Mouse (Mus musculus) lung, postnatal 0 days (tissue): ENCODE measurements around the gene Ddx58. TPM values are rescaled to one million over a fixed set of nuclear protein-coding genes. Genes with fewer than 3 reads are reported as not detected.

ENCODE experiments used
- ATAC-seq: fragments of 200-750 bp; cut with Nextera tagmentation; 2 replicates; pipeline ENCODE4 v1.8.0; 2017; ENCODE audit warnings: moderate library complexity
- DNase-seq: peaks from one replicate; pipeline ENCODE4 v3.0.0-alpha.2; 2016; ENCODE audit warnings: low spot score
- H3K27ac ChIP-seq: fragments of 300-500 bp; sonication (generic); 2 replicates; pipeline ENCODE4 v1.5.1; 2014; ENCODE audit warnings: antibody characterized with exemption, mild to moderate bottlenecking, low read length, mixed read lengths
- H3K27me3 ChIP-seq: fragments of 300-500 bp; sonication (generic); replicated peaks from 2 replicates; pipeline ENCODE4 v1.6.1; 2014; ENCODE audit warnings: low read length, mixed read lengths; ENCODE audit not compliant: insufficient read depth
- H3K36me3 ChIP-seq: fragments of 300-500 bp; sonication (generic); 2 replicates; pipeline ENCODE4 v1.6.1; 2014; ENCODE audit warnings: low read length, mixed read lengths; ENCODE audit not compliant: insufficient read depth
- H3K4me1 ChIP-seq: fragments of 300-500 bp; sonication (generic); 2 replicates; pipeline ENCODE4 v1.6.1; 2014; ENCODE audit warnings: antibody characterized with exemption, low read depth, low read length, mixed read lengths; ENCODE audit not compliant: insufficient read depth
- H3K4me2 ChIP-seq: fragments of 300-500 bp; sonication (generic); replicated peaks from 2 replicates; pipeline ENCODE4 v1.6.1; 2014; ENCODE audit warnings: low read depth, mild to moderate bottlenecking, low read length, moderate library complexity, mixed read lengths
- H3K4me3 ChIP-seq: fragments of 300-500 bp; sonication (generic); 2 replicates; pipeline ENCODE4 v1.5.1; 2014; ENCODE audit warnings: low read depth, low read length
- H3K9ac ChIP-seq: fragments of 300-500 bp; sonication (generic); replicated peaks from 2 replicates; pipeline ENCODE4 v1.6.1; 2014; ENCODE audit warnings: low read depth, mild to moderate bottlenecking
- H3K9me3 ChIP-seq: fragments of 300-500 bp; sonication (generic); 2 replicates; pipeline ENCODE4 v1.6.1; 2016; ENCODE audit warnings: low read length, mixed read lengths
- CTCF ChIP-seq: IDR thresholded peaks from 2 replicates; pipeline ENCODE4 v1.5.1; 2016; ENCODE audit warnings: antibody characterized with exemption, mild to moderate bottlenecking
- EP300 ChIP-seq: IDR thresholded peaks from 2 replicates; pipeline ENCODE4 v1.6.1; 2016; ENCODE audit warnings: antibody characterized with exemption, mild to moderate bottlenecking, control low read depth
- WGBS: fragments of 180-500 bp; shearing (Covaris S2); extraction: QIAGEN DNeasy Blood & Tissue Kit; methylation state at CpG from one replicate; pipeline ENCODE4 v1.1.7; 2014; 5-methylcytosine and 5-hydroxymethylcytosine counted together
- polyA plus RNA-seq: library from polyadenylated mRNA; unstranded; fragments of >200 nt; fragmentation: Nextera tagmentation; extraction: Ambion mirVana; gene quantifications from 2 replicates; pipeline ENCODE4 v1.2.1, GENCODE M21; 2015

Gene Ddx58
- polyA plus RNA-seq, 1 experiment from 2014 or later, result 15.3 TPM

DNA sequence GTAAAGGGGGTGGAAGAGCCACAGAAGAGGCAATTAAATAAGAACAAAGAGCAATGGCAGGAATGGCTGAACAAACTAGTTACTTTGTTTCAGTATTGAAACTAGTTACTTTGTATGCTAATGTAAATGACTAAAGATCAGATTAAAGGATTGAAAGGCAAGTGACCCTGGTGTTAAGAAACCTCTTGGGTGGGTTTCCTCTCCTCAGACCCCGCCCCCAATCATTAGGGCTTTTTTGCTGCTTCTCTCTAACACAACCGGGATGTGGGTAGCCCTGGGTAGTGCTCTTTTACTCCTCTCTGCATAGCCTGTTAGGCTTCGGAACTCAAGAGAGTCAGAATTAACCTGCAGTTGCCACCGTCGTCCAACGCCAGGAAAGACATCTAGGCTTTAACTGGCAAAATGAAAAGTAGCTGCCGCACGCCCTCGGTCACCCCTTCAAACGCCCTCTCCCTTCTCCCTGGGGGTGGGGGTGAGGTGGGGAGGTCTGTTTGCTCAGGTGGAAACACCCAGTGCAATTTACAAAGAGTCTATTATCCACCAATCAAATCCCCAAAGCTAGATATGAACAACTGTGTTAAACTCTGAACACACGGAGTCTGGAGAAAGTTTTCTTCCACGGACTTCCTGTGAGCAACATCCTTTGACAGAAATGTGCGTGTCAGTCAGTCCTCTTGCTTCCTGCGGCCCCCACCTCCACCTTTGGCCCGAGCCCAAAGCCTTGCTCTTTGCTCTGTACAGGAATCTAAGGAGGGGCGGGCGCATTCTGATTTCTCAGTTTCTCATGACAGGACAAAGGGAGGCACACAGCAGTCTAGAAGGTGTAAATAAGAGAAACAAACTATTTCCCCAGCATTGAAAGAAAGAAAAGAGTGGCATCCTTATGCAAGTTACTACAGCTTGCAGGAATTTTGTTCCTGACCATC, 882 bp downstream of the Ddx58 start:
- peak; percentile 81 for ATAC-seq
- no peaks in the 10 kb centered on the region for H3K27me3 ChIP-seq
- TF ChIP-seq EP300, result 0 out of 2 replicates have a peak, but pooled peaks have one; percentile 3
- no peak for TF ChIP-seq CTCF
- DNase-seq, result peak; percentile 79
- WGBS, result under 1% methylated on average over 17 of the region's 17 CpGs
- no peaks in the 10 kb centered on the region; the same call in 1 of the 2 replicates for H3K36me3 ChIP-seq
- H3K27ac ChIP-seq, result peak overlapping the region; percentile 89
- H3K9me3 ChIP-seq, result no peaks in the 10 kb centered on the region
- H3K4me1 ChIP-seq, result no peaks in the 10 kb centered on the region
- H3K4me2 ChIP-seq, result peak overlapping the region; percentile 62
- peak overlapping the region; percentile 76 for H3K4me3 ChIP-seq
- peak overlapping the region; percentile 59 for H3K9ac ChIP-seq

DNA sequence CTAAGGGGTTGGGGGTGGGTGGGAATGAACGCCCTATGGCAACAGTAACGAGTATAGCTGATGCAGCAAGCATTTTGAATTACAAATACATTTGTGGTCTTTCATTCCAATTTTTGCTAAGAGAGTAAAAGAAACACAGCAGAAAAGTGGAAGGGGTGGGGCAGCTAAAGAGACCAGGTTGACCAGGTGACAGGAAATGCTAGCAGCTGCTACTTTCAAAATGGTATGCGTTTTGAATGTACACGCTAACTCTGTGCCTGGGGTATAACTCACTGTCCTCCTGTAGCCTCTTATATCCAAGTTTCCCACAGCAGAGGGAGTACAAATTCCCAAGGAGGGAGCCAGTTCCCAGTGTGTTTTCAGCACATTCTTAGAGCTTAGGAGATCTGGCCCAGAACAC, 2.8 kb downstream of the Ddx58 start:
- DNase-seq (peak; percentile 12), ATAC-seq (no peak)
- H3K4me1 ChIP-seq, result no peaks in the 10 kb centered on the region
- H3K36me3 ChIP-seq, result no peaks in the 10 kb centered on the region; the same call in 1 of the 2 replicates
- no peak for TF ChIP-seq EP300
- no peak for TF ChIP-seq CTCF
- H3K9me3 ChIP-seq, result no peaks in the 10 kb centered on the region
- no peak overlapping the region for H3K27ac ChIP-seq
- no peak overlapping the region for H3K4me2 ChIP-seq
- 73% methylated on average over 4 of the region's 4 CpGs for WGBS
- H3K9ac ChIP-seq, result no peak overlapping the region
- no peak overlapping the region for H3K4me3 ChIP-seq
- no peaks in the 10 kb centered on the region for H3K27me3 ChIP-seq

DNA sequence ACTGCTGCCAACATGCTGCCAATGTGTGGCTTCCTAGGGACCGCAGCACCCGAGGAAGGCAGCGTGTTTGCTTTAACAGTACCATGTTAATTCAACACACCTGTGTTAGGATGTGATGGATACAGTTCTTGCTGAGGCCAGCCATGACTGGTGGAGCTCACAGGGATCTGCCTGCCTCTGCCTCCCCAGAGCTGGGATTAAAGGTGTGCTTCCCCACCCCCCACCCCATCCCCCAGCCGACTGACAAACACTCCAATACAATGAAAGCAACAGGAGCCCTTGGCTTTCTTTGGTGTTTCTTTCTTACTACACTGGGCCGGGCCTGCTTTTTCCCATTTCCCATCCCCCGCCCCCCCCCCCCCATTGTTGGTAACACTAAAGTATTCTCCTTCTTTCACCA, 5.4 kb downstream of the Ddx58 start:
- H3K27ac ChIP-seq, result no peak overlapping the region
- no peaks in the 10 kb centered on the region; the same call in 1 of the 2 replicates for H3K36me3 ChIP-seq
- H3K9me3 ChIP-seq, result no peaks in the 10 kb centered on the region
- WGBS, result 82% methylated on average over 6 of the region's 6 CpGs
- DNase-seq, result no peak
- no peak overlapping the region for H3K4me2 ChIP-seq
- no peak overlapping the region for H3K4me3 ChIP-seq
- no peak overlapping the region for H3K9ac ChIP-seq
- ATAC-seq, result no peak
- TF ChIP-seq EP300 (no peak), CTCF (no peak)
- H3K27me3 ChIP-seq, result no peaks in the 10 kb centered on the region
- H3K4me1 ChIP-seq, result no peaks in the 10 kb centered on the region

DNA sequence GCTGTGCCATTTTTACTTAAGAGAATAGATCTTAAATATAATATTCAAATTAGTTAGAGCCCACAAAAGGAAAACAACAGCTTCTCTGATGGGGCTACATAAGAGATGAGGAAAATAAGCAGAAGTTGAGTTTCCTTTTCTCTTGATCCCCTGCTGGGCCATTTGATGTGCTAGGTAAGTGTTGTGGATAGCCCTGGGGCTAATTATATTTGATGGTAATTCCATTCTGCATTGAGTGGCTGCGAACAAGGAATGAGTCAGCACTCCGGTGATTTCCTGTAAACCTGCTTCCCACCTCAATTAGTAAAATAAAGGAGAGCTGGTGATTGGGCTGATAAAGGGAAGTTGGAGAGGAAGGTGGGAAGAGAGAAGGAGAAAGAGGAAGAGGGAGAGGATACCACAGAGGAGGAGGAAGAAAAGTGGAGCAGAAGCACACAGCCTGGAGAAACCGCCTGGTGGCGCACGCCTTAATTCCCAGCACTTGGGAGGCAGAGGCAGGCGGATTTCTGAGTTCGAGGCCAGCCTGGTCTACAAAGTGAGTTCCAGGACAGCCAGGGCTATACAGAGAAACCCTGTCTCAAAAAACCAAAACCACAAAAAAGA, 6.5 kb downstream of the Ddx58 start:
- H3K4me2 ChIP-seq, result no peak overlapping the region
- H3K27me3 ChIP-seq, result no peaks in the 10 kb centered on the region
- H3K27ac ChIP-seq, result no peak overlapping the region
- ATAC-seq (no peak), DNase-seq (no peak)
- no peak overlapping the region for H3K9ac ChIP-seq
- no peaks in the 10 kb centered on the region for H3K9me3 ChIP-seq
- no peaks in the 10 kb centered on the region for H3K4me1 ChIP-seq
- 88% methylated on average over 7 of the region's 7 CpGs for WGBS
- no peak overlapping the region for H3K4me3 ChIP-seq
- TF ChIP-seq CTCF (no peak), EP300 (no peak)
- peaks cover 2% of the 10 kb centered on the region; the same call in 1 of the 2 replicates for H3K36me3 ChIP-seq

DNA sequence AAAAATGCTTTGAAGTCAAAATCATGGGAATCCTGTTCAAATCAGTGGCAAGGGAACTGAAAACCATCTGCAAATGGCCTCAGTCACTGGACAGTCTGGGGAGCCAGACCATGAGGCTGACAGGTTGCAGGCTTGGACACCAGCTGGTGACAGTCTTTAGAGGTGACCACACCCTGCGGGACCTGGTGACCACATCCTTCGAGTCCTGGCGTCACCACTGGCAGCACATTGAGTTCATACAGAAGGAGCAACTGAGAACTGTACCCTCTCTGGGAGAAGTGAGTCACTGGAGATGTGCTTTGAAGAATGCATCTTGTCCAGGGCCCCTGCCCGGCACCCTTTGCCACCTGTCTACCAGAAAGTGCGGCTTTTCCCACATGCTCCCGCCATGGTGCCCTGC, 9.9 kb downstream of the Ddx58 start:
- H3K4me2 ChIP-seq, result no peak overlapping the region
- H3K9me3 ChIP-seq, result no peaks in the 10 kb centered on the region
- H3K36me3 ChIP-seq, result peaks cover 5% of the 10 kb centered on the region; the same call in 1 of the 2 replicates
- no peak overlapping the region for H3K27ac ChIP-seq
- ATAC-seq (no peak), DNase-seq (no peak)
- H3K4me1 ChIP-seq, result no peaks in the 10 kb centered on the region
- H3K9ac ChIP-seq, result no peak overlapping the region
- no peaks in the 10 kb centered on the region for H3K27me3 ChIP-seq
- H3K4me3 ChIP-seq, result no peak overlapping the region
- 96% methylated on average over 6 of the region's 6 CpGs for WGBS
- TF ChIP-seq CTCF (no peak), EP300 (no peak)

DNA sequence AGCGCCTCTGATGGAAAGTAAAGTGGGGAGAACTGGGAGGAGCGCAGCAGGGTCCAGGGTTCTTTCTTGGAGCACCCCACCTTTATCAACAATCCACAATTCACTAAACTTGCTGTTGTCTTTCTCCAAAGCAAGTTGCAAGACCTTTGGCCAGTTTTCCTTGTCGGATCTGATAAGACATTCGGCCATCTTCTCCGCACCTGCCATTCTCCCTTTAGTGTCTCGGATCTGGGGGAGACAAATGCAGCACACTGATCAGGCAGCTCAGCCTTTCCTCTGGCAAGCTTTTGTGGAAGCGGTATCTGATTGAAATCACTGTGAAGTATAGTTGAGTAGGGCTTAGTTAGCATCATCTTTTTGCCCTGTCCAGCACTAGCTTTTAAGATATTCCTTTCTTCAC, 11.7 kb downstream of the Ddx58 start:
- Histone ChIP-seq H3K4me2 (no peak overlapping the region), H3K4me1 (no peaks in the 10 kb centered on the region), H3K4me3 (no peak overlapping the region), H3K27me3 (no peaks in the 10 kb centered on the region), H3K36me3 (peaks cover 5% of the 10 kb centered on the region; the same call in 1 of the 2 replicates), H3K9ac (no peak overlapping the region), H3K27ac (no peak overlapping the region), H3K9me3 (no peaks in the 10 kb centered on the region)
- ATAC-seq (no peak), DNase-seq (no peak)
- whole genome bisulfite sequencing, result 89% methylated on average over 7 of the region's 7 CpGs
- TF ChIP-seq CTCF (no peak), EP300 (no peak)
